Mouse (Mus musculus): ENCODE data around the gene Raly. TPM values are rescaled to one million over a fixed set of nuclear protein-coding genes. Genes with fewer than 3 reads are reported as not detected.
"Not testable (repeated sequence)": the region's sequence is repeated elsewhere in the genome, so short reads cannot be mapped to it uniquely, and the experiment has no call there.

Gene Raly
- total RNA-seq, 2 experiments from 2014 or later, result 162 to 171 TPM

DNA sequence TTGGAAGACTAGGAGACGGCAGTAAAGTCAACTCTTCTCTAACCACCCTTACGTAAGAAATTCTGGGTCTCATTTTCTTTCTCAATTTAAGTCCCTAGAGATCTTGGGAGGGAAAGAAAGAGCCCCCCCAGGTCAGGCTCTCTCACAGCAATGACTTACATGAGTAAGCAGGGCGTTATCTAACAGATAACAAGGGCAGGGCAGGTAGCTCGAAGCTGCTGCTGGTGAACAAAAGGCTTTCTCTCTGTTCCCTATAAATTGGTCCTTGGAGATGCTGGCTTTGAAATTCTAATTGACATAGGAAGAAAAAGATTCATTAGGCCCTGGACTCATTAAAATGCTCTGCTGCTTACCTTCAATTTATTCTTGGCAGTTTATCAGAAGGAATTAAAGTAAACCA, 41.6 kb downstream of the Raly start:
- DNase-seq, result no peak
- intact Hi-C loops (cut with DNase I), result no loop called here

DNA sequence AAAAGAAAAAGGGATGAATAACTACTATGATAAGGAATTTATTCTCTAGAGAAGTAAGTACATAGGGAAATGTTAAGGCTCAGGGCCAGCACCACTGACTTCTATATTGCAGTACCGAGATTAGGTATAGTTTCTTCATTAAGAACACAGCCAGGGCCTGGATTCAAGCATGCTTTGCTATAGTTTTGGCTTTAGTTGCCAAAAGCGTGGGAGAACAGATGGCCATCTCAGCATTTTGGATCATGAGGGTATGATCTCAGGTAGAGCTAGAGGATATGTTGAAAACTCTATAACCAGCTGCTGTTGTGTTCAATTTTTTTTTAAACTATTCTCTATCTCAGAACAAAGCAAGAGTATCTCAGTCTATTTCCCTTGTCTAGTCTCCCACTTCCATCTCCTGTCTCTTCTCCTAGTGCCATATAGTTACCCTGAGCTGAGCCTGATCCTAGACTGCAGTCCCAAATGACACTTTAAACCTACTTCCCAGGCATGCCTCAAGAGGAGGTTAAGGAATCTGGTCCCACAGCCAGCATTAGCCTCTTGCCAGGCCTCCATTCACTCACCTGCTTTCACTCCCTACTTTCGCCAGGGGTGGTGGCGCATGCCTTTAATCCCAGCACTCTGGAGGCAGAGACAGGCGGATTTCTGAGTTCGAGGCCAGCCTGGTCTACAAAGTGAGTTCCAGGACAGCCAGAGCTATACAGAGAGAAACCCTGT, 43.4 kb downstream of the Raly start:
- intact Hi-C loops (cut with DNase I), result no loop called here
- no peak for DNase-seq

GRCm38 (mm10) chr2:154836537-154836936, 45.6 kb downstream of the Raly start:
- intact Hi-C loops (cut with DNase I), result no loop called here
- no peak for DNase-seq

- no peak for DNase-seq
- intact Hi-C loops (cut with DNase I), result no loop called here
Observed at GRCm38 (mm10) chr2:154848086-154848485, 57.2 kb downstream of the Raly start.

DNA sequence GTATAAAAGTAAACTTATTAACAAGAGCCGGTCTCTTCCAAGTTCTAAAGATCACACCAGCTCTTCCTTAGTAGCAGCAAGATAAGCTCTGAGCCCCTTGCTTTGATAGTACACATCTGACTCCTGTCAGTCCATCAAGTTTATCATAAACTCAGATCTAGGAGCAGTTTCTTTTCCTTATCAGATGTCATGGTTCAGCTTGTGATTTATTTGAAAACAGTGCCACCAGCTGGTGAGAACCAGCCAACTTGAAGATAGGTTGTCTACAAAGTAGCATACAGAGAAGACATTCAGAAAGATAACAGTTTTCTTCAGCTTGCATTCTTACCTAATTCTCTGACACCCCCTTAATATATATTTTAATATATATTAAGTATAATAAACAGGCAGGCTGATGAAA, 64.5 kb downstream of the Raly start:
- peak; percentile 52 to 68 for DNase-seq
- intact Hi-C loops (cut with DNase I), result loop anchor here (1.0 to 10.0 kb wide), 5 partner anchors 37 to 152 kb away; partner anchors contain the start of genes Raly and a

DNA sequence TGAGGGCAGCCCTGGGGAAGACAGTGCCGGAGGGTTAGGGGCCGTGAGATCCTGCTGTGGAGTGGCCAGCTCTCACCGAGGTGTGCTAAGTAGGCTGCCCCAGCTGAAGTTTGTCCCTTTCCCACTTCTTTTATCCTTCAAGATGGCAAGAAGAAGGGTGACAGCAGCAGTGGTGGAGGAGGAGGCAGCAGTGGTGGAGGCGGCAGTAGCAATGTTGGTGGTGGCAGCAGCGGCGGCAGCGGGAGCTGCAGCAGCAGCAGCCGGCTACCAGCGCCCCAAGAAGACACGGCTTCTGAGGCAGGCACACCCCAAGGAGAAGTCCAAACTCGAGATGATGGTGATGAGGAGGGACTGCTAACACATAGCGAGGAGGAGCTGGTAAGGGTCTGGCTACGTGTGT, 72.8 kb downstream of the Raly start:
- intact Hi-C loops (cut with DNase I), result no loop called here
- no peak for DNase-seq

GRCm38 (mm10) chr2:154865696-154866095, 74.8 kb downstream of the Raly start:
- DNase-seq, result no peak
- intact Hi-C loops (cut with DNase I), result no loop called here

GRCm38 (mm10) chr2:154868106-154868505, 77.2 kb downstream of the Raly start:
- intact Hi-C loops (cut with DNase I), result no loop called here
- no peak for DNase-seq

DNA sequence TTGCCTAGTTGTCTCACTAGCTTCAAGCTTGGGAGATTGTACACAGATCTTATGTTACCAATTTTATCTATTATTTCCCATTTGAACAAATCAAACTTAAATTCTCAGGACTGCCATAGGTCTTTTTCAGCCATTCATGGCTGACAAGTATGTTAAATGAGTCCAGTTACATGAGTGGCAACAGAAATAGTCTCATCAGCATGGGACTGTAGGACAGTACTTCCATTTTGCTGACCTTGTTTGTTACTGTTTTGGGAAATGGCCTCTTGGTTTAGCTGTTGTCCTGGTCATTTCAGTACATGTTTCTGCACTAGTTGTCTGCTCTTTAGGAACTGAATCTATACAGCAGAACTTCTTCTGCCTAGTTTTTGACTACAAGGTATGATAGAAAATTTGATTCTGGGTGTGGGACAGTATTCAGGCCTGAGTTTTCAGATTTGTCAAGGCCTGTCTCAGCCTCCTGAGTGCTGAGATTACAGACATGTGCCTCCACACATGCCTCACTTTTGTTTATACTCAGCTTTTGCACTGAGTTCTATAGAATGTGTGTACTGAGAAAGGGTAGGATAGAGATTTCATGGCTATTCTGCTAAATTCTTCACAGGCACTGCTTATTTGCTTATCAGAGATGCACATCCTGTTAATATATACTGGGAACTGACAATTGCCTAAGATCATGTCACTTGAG, 79.2 kb downstream of the Raly start:
- intact Hi-C loops (cut with DNase I), result no loop called here

DNA sequence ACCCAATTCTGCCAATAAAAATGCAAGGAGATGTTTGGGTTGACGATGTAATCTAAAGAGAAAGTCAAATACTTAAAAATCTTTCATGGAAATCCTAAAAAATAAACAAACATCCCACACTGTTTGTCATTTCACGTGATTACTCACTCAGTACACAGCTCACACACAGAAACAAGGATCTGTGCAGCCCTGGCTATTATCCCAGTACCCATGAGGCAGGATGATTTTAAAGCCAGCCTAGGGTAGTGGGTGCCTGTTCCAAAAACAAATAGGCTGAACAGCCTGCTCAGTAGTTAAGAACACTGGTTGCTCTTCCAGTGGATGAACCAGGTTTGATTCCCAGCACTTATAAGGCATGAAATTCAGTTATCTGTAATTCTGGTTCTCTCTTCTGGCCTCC, 85.7 kb downstream of the Raly start:
- intact Hi-C loops (cut with DNase I), result no loop called here
- DNase-seq, result no peak

More for the DNA sequence above, 79.2 kb downstream of the Raly start:
- no peak for DNase-seq

GRCm38 (mm10) chr2:154891585-154891984, 100.7 kb downstream of the Raly start:
- intact Hi-C loops (cut with DNase I), result loop anchor here (5.0 kb wide), 1 partner anchor 99 kb away; the partner anchor contains the start of genes Raly and a

DNA sequence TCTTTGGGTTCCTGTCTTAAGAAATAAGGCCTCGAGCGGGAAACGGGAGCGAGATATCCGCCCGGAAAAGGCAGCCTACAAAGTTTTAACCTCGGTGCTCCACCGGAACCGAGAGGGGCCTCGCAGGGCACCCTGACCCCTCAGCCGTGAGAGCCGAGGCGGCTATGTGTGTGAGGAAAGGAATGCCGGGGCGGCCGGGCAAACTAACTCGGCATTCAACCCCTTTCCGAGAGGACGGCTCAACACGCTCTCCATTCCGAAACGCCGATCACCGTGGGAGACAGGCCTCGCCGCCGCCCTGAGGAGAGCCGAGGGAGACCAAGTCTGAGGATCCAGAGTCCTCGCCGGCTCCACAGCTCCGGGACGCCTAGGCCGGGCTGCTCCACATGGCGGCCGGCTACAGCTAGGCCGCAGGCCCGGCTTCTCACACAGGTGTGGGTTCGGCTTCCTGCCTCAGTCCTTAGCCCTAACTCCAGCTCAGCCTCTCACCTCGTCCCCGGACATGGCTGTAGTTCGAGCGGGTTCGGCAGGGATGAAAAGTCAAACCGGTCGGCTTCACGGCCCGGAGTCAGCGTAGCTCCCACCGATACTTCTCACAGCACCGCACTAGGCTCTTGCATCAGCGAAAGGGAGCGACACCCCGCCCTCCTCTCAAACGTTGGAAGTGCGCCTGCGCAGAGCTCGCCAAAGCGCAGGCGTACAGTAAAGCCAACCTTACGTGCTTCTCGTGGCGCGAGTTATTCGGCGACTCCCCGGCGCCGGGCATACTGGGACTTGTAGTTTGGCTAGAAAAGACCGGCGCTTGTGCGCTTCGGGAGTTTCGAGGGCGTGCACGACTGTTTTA, 101.5 kb downstream of the Raly start, which contains the start of gene Eif2s2:
TSS of gene Eif2s2 (minus strand) at position 735 of the 844 bp plus-strand sequence.
- peak; percentile 97 to 98 for DNase-seq
- intact Hi-C loops (cut with DNase I), result loop anchor here (5.0 kb wide), 1 partner anchor 100 kb away; the partner anchor contains the start of genes Raly and a

More at GRCm38 (mm10) chr2:154891585-154891984, 100.7 kb downstream of the Raly start:
- no peak for DNase-seq

DNA sequence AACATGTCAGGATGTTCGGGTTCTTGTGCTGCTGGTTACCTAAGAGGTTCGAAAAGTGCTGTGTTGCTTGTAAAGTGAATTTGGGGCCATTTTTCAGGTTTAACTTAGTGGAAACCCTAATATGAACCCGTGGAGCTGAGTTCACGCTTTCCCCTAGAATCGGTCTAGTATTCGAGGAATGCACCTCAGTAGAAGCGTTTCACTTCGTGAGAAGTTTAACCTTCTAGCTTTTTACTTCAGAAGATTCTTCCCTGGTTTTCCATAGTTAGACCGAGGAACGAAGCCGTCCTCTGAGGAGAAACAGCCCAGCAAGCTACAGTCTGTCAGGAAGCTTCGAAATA, 102.1 kb downstream of the Raly start:
- intact Hi-C loops (cut with DNase I), result loop anchor here (5.0 kb wide), 1 partner anchor 101 kb away; the partner anchor contains the start of genes Raly and a
- no peak for DNase-seq

DNA sequence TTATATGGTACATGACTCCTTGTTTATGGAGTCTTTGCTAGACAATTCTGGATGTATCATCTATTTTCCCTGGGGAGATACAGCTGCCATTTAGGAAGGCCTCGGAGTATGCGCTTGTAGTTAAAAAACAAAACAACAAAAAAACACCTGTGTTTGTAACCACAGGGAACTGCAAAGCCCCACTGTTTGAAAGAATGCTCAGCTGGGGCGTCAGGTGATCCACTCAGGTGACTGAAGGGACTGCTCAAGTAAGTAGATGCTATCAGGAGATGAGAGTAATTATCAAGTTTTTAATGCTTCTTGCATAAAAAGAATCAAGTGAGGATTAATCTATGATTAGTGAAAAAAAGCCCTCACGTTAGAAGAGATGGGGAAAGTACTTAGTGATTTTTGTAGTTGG, 102.7 kb downstream of the Raly start:
- no peak for DNase-seq
- intact Hi-C loops (cut with DNase I), result loop anchor here (5.0 kb wide), 1 partner anchor 101 kb away; the partner anchor contains the start of genes Raly and a

- intact Hi-C loops (cut with DNase I), result not testable (repeated sequence)
Observed at GRCm38 (mm10) chr2:154899004-154899403, 108.1 kb downstream of the Raly start.

DNA sequence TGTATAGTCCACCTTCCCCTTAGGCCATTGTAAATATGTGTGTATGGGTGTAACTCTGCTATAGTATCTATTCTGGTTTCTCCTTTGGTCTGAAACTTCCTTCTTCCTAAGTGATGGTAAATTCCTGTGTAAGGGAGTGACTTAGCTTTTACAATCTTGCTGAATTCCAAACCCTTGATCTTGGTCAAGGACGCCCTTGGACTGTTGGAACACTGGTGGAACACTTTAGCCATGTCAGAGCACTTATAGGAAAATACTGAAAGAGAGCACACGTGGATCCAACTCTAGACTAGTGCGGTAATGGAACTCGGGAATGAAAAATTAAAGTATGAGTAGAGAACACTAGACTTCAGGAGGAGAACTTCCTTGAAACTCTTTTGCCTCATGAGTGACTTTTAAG, 108.5 kb downstream of the Raly start:
- DNase-seq; intact Hi-C loops (cut with DNase I): not testable (repeated sequence)

More at GRCm38 (mm10) chr2:154899004-154899403, 108.1 kb downstream of the Raly start:
- not testable (repeated sequence) for DNase-seq

DNA sequence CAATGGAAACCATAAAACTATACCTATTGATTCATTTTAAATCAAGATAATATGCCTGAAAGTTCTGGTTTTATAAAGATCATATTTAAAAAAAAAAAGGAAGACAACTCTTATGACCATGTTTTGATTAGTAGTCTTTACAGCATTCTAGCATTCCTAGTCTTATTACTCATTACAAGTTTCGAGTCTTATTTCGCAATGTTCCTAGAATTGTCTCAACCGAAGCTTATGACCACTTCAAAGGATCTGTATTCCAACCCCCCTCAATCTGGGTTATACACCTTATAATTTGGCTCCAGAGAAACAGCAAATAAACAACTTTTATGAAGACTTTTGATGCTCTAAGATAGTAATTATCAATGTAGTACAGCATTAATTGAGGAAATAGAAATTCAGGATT, 111.2 kb downstream of the Raly start:
- DNase-seq, result no peak
- intact Hi-C loops (cut with DNase I), result no loop called here

GRCm38 (mm10) chr2:154905796-154906195, 114.9 kb downstream of the Raly start:
- intact Hi-C loops (cut with DNase I), result no loop called here
- DNase-seq, result no peak

- intact Hi-C loops (cut with DNase I); DNase-seq: not testable (repeated sequence)
Observed at GRCm38 (mm10) chr2:154908223-154908622, 117.3 kb downstream of the Raly start.

GRCm38 (mm10) chr2:154909789-154910188, 118.9 kb downstream of the Raly start:
- no peak for DNase-seq
- intact Hi-C loops (cut with DNase I), result no loop called here

Measured in heart, postnatal 10 days (tissue).